Mouse (Mus musculus) right cerebral cortex, postnatal 10 days (tissue): Measurements from ENCODE around the gene Cbfa2t3.

Source experiments
- DNase-seq, 2 experiments: peaks; one replicate each; pipeline ENCODE4 v3.0.0; 2021; ENCODE audit warnings: low spot score in 2 of 2

Cbfa2t3 gene

GRCm38 (mm10) chr8:122718711-122719499 is 20.0 kb upstream of the Cbfa2t3 start:
- DNase-seq = no peak

- DNase-seq = no peak
Observed at GRCm38 (mm10) chr8:122717869-122718509, 19.1 kb upstream of the Cbfa2t3 start.

- DNase-seq = no peak
Observed at GRCm38 (mm10) chr8:122716566-122716965, 17.7 kb upstream of the Cbfa2t3 start.

GRCm38 (mm10) chr8:122713157-122713518 is 14.2 kb upstream of the Cbfa2t3 start:
- no peak for DNase-seq

GRCm38 (mm10) chr8:122712411-122713156 is 13.7 kb upstream of the Cbfa2t3 start:
- DNase-seq = peak in 1 of 2 experiments; percentile 62

- no peak for DNase-seq
Observed at GRCm38 (mm10) chr8:122711891-122712365, 13.0 kb upstream of the Cbfa2t3 start.

GRCm38 (mm10) chr8:122711480-122711879 is 12.6 kb upstream of the Cbfa2t3 start:
- no peak for DNase-seq

- DNase-seq = peak; percentile 59 to 69
Observed at GRCm38 (mm10) chr8:122709340-122710111, 10.6 kb upstream of the Cbfa2t3 start.

- DNase-seq = no peak
Observed at GRCm38 (mm10) chr8:122707184-122707583, 8.3 kb upstream of the Cbfa2t3 start.

- DNase-seq = no peak
Observed at GRCm38 (mm10) chr8:122705901-122706561, 7.1 kb upstream of the Cbfa2t3 start.

GRCm38 (mm10) chr8:122704612-122705011 is 5.7 kb upstream of the Cbfa2t3 start:
- DNase-seq = no peak

GRCm38 (mm10) chr8:122702957-122703356 is 4.0 kb upstream of the Cbfa2t3 start:
- no peak for DNase-seq

- no peak for DNase-seq
Observed at GRCm38 (mm10) chr8:122702301-122702941, 3.5 kb upstream of the Cbfa2t3 start.

- DNase-seq = no peak
Observed at GRCm38 (mm10) chr8:122701441-122702185, 2.7 kb upstream of the Cbfa2t3 start.

- no peak for DNase-seq
Observed at GRCm38 (mm10) chr8:122700628-122701027, 1.7 kb upstream of the Cbfa2t3 start.

- DNase-seq = no peak
Observed at GRCm38 (mm10) chr8:122698254-122698768, 598 bp downstream of the Cbfa2t3 start.

- DNase-seq = no peak
Observed at GRCm38 (mm10) chr8:122697586-122697985, 1.3 kb downstream of the Cbfa2t3 start.

- no peak for DNase-seq
Observed at GRCm38 (mm10) chr8:122697181-122697581, 1.7 kb downstream of the Cbfa2t3 start.

GRCm38 (mm10) chr8:122695438-122696042 is 3.4 kb downstream of the Cbfa2t3 start:
- DNase-seq = no peak
